Mouse (Mus musculus) v-Abl transformed pro-B cells (cell line): ENCODE results near the gene Gm9803.
"Not testable (repeated sequence)": the region's sequence is repeated elsewhere in the genome, so short reads cannot be mapped to it uniquely, and the experiment has no call there.

ENCODE experiments used
- in situ Hi-C, 2 experiments: fragments of 400-800 bp; cut with MboI; formaldehyde crosslinking; loops; one replicate each; pipeline ENCODE4 v1.15.1; 2025; ENCODE audit not compliant: unreplicated experiment in 2 of 2

Gm9803 gene

DNA sequence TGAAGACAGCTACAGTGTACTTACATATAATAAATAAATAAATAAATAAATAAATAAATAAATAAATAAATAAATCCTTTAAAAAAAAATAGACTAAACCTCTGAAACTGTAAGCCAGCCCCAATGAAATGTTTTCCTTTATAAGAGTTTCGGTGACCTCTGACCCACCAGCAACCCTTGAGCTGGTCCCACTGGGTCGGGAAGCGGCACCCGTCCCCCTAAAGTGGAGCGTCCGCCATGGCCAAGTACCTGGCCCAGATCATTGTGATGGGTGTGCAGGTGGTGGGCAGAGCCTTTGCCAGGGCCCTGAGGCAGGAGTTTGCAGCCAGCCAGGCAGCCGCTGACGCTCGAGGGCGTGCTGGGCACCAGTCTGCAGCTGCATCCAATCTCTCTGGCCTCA, at the start of gene Gm9803:
Gm9803 (plus strand) TSS at position 154 of the 400 bp plus-strand sequence.
- in situ Hi-C loops: not testable (repeated sequence)

DNA sequence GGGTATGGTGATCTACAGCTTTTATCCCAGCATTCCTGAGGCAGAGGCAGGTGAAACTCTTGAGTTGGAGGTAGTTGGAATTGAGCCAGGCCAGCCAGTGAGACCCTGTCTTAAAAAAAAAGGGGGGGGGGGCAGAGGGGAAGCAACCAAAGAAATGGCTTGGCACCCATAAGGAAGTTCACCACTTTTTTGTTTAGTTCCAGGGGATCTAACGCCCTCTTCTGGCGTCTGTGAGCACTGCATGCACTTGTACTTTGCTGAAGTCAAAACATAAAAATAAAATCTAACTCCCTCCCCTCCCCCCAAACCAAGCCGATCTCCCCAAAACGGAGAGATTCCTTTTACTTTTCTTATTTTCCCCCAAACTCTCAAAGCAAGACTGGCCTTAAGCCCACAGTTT, 48.5 kb upstream of the Gm9803 start:
- in situ Hi-C loops: no loop called here

DNA sequence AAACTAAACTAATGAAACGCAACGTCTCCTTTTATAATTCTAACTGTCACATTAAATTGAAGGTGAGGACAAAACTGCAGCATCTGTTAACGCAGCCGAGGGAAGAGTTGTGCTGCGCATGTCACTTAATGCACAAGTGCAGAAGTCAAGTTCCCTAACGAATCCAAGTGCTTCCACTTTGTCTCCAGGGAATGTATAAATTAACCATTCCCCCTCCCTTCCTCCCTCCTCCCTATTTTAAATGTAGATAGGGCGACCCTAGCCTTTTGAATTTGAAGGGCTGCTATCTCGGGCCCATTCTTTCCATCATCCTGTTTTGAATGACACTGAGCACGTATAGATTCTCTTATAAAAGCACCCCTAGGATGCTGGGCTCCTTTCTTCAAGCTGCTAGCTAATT, 46.4 kb upstream of the Gm9803 start:
- in situ Hi-C loops: no loop called here

DNA sequence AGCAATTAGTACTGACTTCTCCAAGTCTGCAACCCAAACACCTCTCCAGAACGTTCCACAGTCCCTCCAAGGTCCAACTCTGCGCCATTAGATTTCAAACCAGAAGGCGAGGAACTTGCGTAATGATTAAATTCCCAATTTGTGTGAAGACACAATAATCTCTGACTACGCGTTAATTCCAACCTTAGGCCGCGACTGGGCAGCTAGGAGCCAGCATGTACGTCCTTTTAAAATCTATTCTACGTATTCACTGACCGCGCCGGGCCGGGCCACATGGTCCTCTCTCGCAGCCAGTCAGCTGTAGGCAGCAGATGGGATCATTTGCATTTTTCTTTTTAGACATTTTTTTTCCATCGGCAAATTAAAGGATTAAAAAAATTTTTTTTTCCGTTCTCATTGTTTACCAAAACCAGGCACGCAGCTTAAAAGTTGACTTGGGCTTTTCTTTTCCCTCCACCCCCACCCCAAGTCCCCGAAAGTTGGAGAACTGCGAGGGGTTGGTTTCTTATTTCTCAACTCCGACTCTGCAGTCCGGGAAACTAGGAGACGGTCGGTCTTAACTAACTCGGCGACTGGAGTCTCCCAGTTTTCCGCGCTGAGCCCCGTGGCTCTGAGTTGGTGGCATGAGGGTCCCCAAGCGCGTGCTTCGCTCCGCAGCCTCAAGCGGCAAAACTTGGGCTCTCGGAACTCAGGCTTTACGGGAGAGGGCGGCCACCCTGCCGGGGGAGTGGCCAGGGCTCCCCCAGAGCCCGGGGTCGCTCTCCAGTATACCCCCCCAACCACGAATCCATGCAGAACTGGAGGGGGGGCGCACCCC, 45.8 kb upstream of the Gm9803 start:
- in situ Hi-C loops: no loop called here

GRCm38 (mm10) chr10:43478751-43479435, 45.0 kb upstream of the Gm9803 start, which contains the start of gene Bend3:
TSS of gene Bend3 (plus strand) at chr10:43478831.
- in situ Hi-C loops: no loop called here

DNA sequence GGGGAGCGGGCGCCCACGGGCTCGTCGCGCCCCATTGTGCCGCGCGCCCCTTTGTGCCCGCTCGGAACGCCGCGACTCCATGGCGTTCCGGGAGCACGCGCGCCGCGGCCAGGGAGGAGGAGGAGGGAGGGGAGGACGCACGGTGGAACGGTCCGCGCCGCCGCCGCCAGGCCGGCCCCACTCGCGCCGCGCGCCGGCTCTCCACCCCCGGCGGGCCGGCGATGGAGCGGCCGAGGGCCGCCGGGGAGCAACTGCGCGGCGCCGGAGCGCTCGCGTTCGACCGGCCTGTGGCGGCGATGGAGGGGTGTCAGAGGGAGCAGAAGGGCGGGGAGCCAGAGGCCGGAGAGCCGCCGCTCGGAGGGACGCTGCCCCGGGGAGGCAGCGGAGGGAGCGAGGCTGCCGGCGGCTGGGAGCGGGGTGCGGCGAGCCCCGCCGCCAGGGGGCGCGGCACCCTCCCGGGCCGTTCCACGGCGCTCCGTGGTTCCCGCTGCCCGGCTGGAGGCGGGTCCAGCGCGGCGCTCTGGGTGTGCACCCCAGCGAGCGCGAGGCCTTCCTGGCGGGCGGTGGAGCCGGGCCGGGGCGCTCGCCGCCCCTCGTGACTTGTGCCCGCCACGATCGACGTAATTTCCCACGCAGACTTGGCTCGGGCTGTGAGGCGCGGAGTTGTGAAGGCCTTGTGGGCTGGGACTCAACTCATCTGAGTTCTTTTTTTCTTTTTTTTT, 44.3 kb upstream of the Gm9803 start:
- in situ Hi-C loops: loop anchor here in 1 of 2 experiments (5.0 kb wide), 2 partner anchors 348 to 588 kb away; no protein-coding TSS in a partner anchor

DNA sequence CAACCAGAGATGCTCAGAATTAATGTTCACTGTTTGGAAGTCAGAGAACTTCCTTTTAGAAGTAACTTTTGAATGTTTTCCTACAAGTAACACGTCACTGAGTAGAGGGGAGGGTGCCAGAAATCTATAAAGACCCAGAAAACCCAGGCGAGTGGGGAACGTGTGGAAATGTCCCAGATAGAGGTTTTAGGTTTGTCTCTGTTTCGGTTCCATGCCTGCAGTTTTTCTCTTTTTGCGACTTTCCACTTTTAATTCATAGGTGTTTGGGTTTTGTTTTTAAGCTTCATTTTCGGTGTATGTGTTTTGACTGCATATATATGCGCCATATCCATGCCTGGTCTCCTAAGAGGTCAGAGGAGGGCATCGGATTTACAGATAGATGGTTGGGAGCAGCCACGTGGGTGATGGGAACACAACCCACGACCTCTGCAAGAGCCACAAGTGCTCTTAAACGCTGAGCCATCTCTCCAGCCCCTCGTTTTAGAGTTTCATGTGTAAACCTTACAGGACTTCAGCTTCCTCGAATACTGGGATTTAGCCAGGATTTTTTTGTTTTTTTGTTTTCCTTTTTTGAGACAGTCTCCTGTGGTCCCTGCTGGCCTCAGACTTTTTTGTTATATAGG, 43.5 kb upstream of the Gm9803 start:
- in situ Hi-C loops: loop anchor here in 1 of 2 experiments (5.0 kb wide), 2 partner anchors 347 to 587 kb away; no protein-coding TSS in a partner anchor

DNA sequence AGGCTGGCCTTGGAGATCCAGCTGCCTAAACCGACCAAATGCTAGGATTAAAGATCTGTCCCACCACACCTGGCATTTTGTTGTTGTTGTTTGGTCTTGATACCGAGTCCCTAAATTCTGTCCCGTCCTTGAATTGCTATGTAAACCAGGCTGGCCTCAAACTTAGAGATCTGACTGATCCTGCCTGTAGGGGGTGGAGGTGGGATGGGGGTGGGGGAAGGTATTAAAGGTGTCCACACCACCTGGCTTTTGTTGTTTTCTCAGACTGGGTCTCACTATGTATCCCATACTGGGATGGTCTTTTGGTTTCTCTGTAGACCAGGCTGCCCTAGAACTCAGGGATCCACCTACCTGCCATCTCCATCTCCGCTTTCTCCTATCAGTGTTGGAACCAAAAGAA, 42.7 kb upstream of the Gm9803 start:
- in situ Hi-C loops: loop anchor here in 1 of 2 experiments (5.0 kb wide), 2 partner anchors 346 to 586 kb away; no protein-coding TSS in a partner anchor

GRCm38 (mm10) chr10:43482021-43482420, 41.9 kb upstream of the Gm9803 start:
- in situ Hi-C loops: loop anchor here in 1 of 2 experiments (5.0 kb wide), 2 partner anchors 345 to 585 kb away; no protein-coding TSS in a partner anchor

GRCm38 (mm10) chr10:43483426-43483995, 40.4 kb upstream of the Gm9803 start:
- in situ Hi-C loops: loop anchor here in 1 of 2 experiments (5.0 kb wide), 2 partner anchors 344 to 584 kb away; no protein-coding TSS in a partner anchor

GRCm38 (mm10) chr10:43485751-43486268, 38.1 kb upstream of the Gm9803 start:
- in situ Hi-C loops: no loop called here

DNA sequence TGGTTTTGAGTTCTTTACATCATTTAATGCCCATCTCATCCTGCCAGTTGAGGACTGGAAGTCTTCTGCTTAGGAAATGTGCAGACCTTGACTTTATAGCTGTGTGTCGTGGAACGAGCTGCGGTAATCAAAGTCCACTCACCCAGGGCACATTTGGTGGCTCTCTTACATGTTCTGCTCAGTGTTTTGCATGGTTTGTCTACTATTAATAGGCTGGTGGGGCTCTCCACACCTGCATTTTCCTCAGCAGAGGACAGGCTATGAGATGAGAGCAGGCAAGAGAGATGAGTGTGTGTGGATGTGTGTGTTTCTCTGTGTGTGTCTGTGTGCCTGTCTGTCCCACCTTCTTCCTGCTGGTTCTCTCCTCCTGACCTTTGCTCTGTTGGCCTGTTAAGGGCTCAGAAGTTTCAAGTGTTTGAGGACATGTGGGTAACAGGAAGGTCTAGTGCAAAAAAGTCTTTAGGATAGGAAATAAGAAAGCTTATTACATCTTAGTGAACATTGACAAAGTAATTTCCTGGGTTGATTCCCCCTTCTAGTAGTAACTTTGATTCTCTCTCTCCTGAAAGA, 36.4 kb upstream of the Gm9803 start:
- in situ Hi-C loops: no loop called here

DNA sequence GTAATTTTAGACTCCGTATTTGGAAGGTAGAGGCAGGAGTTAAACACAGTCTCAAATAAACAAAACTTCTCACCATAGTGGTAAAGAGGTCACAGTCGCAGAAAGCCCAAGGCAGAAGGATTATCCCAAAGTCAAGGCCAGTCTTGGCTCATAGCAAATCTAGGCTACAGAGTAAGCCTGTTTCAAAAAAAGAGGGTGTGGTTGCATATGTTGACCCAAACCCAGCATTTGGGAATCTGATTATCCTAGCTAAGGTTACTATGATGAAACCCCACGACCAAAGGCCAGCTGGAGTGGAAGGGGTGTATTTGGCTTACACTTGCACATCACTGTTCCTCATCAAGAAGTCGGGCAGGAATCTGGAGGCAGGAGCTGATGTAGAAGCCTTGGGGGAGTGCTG, 35.6 kb upstream of the Gm9803 start:
- in situ Hi-C loops: no loop called here

GRCm38 (mm10) chr10:43489139-43489538, 34.7 kb upstream of the Gm9803 start:
- in situ Hi-C loops: no loop called here

GRCm38 (mm10) chr10:43489550-43489949, 34.3 kb upstream of the Gm9803 start:
- in situ Hi-C loops: no loop called here

GRCm38 (mm10) chr10:43490034-43490433, 33.9 kb upstream of the Gm9803 start:
- in situ Hi-C loops: no loop called here

GRCm38 (mm10) chr10:43490846-43491245, 33.0 kb upstream of the Gm9803 start:
- in situ Hi-C loops: no loop called here

GRCm38 (mm10) chr10:43502599-43502998, 21.3 kb upstream of the Gm9803 start:
- in situ Hi-C loops: no loop called here

GRCm38 (mm10) chr10:43504291-43504690, 19.6 kb upstream of the Gm9803 start:
- in situ Hi-C loops: no loop called here
